Mouse (Mus musculus): Measurements from ENCODE around the gene Cep135.

The Cep135 gene

DNA sequence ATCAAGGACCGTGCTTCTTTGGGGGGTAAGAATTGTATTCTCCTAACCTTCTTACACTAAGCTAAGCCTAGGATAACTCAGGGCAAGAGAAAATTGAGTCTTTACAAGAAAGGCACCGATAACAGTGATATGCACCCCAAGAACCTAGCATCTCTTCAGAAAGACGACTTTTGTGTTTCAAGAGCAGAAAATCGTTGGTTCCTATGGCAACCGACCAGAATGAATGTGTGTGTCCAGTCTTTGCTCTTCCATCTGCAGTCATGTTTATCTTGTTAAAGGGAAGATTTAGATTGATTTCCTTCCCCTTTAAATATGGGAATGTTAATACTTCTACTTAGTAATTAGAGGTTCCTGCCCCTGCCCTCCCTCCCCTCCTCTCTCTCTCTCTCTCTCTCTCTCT lies 95.0 kb downstream of the Cep135 start:
- no peak for DNase-seq (ENCODE audit: low read depth in 1 of 2, low spot score in 2 of 2)

DNA sequence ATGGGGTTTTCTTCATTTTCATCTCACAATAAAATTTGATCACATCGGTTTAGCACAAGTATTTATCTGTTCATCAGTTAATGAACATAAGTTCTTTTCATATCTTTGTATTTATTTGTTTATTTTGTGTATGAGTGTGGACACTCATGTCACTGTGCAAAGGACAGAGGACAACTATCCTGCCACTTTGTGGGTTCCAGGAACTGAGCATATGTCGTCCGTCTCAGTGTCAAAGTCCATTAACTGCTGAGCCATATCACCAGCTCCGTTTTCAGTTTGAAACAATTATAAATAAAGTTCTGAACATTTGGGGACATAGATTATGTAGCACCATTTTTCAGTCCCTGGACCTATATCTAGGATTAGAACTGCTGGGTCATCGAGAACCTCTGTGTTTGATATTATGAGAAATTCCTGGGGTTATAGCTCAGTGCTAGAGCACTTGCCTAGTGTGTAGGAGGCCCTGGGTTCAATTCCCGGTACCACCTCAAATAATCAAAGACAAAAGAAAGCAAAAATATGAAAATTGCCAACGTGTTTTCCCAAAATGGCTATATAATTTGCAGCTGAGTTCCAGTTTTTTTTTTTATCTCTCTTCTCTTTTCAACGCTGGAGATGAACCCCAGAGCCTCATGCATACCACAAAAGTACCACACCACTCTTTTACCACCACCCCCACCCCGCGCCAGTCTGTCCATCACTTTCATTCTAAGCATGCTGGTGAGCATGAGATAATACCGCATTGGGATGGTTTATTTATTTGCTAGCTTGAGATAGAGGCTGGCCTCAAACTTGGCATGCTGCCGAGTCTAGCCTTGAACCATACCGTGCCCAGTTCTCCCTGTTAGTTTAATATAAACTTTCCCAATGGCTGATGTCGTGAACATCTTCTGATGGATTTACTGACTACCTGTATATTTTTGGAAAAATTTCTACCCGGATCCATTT lies 96.4 kb downstream of the Cep135 start:
- no peak for DNase-seq (ENCODE audit: low read depth in 1 of 2, low spot score in 2 of 2)

DNA sequence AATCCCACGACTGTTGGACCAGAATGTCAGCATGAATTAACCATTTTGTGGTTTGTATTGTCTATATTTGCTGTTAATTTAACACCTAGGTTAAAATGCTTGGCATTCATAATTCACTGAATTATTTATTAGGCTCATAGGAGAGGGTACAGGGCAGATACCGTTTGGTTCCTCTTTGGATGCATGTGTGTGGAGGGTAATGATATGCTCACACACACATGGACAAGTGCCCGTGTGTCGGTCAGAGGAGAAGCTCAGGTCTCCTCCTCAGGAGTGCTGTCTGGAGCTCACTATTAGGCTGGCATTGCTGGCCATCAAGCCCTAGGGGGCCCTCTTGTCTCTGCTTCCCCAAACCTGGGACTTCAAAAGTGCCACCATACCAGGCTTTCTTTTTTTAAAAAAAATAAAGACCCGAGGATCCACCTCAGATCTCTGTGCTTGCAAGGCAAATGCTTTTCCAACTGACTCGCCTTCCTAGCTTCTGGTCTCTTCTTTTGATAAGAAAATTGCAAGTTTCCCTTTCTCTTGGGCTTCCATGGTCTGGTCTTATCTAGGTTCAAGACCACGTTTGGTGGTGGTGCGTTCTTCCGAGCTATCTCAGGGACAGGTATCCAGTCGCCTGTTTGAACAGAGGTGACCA lies 99.6 kb downstream of the Cep135 start:
- no peak for DNase-seq (ENCODE audit: low read depth in 1 of 2, low spot score in 2 of 2)

DNA sequence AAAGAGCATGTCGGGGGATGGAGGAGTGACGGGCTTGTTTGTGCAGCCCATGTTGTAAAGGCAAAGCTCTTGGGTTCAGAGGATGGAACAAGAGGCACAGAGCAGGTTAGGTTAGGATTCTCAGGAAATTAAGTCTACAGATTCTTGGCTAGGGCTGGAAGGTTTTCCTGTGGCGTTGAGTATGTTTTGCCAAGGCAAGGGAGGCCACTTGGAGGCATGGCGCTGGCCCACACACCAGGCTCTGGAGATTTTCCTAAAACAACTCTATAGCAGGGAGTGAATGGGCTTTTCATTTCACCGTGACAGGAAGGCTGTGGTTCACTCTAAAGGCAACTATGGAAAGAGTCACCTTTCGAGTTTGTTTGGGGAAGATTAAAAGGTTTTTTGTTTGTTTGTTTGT lies 100.1 kb downstream of the Cep135 start:
- DNase-seq (ENCODE audit: low read depth in 1 of 2, low spot score in 2 of 2): no peak

DNA sequence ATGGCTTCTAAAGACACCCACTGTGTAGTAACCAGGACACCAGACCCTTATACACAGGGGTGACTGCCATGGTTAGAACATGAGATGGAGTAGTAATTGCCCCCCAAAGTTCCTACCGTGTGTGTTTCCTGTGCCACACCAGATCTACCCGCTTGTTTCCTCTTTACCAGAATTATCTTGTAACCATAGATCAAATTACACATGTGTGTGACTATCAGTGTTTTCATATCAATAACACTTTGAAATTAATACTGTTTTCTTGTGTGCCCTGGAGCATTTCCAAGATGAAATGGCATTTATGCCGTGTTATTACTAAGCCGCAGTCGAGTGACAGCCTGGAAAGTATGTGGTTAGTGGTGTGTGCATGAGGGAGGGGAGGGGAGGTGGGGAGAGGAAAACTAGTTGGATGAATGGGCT lies 101.7 kb downstream of the Cep135 start:
- no peak for DNase-seq (ENCODE audit: low read depth in 1 of 2, low spot score in 2 of 2)

DNA sequence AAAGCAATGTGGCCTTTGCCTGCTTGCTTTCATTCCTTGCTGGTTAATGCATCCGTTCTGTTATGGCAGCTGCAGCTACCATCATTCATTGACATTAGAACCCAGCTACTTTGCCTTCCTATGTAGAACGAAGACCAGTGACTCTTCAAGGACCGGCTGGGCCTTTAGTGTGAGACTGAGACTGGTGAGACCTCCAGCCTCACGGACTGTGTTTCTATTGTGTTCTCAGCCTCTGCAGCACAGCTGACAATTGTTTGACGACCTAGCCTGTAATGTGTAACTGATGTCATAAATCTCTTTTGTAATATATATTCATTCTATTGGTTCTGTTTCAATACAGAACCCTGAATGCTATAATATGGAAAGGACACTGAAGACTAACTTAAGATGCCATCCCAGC lies 102.8 kb downstream of the Cep135 start:
- DNase-seq (ENCODE audit: low read depth in 1 of 2, low spot score in 2 of 2): no peak

DNA sequence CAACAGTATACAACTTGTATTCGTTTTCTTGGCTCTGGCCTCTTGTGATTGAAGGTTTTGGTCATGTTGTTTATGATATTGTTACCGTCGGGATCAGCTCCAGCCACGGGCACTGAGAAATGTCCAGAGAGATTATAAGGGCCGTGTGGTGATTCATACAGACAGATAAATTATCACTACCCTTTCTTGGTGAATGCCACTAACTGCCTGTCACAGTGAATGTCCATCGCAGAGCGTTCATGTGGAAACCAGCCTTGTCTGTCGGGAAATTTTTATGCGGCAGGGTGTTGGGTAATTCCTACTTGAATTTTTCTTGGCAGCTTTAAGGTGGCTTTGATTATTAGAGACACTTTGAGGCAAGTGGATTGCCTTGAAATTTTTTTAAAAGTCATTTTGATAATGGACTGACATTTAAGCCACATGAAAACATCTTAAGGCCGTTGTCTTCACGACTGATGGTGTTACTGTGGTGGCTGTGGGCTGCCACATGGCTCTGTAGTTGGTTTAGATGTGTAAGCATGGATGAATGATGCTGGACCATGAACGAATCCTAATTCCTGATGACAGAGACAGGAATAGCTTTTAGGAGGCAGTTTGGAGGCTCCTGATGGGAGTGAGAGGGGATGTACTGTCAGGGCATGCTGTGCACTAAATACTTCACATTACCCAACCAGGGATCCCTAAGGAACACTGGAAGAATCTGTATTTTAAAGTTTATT lies 103.4 kb downstream of the Cep135 start:
- no peak for DNase-seq (ENCODE audit: low read depth in 1 of 2, low spot score in 2 of 2)
